Mouse (Mus musculus): ENCODE data around the gene Gprc5d.

DNA sequence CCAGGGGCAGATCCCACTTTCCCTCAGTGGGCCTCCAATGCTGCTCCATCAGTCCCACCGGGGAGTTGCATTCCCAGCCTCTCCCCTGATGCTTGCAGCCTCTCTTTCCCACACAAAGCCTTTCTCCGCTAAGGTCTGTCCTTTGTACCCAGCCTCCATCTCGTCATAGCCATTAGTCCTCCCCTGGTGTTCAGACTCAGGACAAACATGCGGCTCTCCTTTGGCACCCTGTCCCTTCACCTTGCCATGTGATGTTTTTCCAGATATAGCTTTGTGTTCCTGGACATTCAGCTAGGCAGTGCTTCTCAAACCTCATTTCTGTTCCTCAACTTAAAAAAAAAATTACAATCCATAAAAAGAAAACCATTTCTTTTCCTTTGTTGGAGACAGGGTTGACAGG is 40.4 kb upstream of the Gprc5d start:
- no peak for TF ChIP-seq CTCF (IDR thresholded peaks at IDR 0.05; ENCODE audit: borderline replicate concordance, insufficient read depth, low read length)
- no peak for TF ChIP-seq POLR2A (IDR thresholded peaks at IDR 0.05; ENCODE audit: low read depth, low read length)

Data from embryonic fibroblast, embryonic 13.5 days (primary cell).